Mouse (Mus musculus) bone marrow macrophage, adult 2 months (primary cell): ENCODE data around the gene Tns3.

Experiments used
- CTCF ChIP-seq: IDR thresholded peaks from 2 replicates; pipeline ENCODE4 v1.5.1; 2012; ENCODE audit warnings: low read depth, mild to moderate bottlenecking, low read length, moderate library complexity
- POLR2A ChIP-seq: IDR thresholded peaks from 2 replicates; pipeline ENCODE4 v1.6.1; 2012; ENCODE audit warnings: mild to moderate bottlenecking, low read depth, low read length, borderline replicate concordance

- TF ChIP-seq POLR2A, result no peak
- TF ChIP-seq CTCF, result no peak
Observed at GRCm38 (mm10) chr11:8671698-8672097, 7.4 kb upstream of the Tns3 start.
